Mouse (Mus musculus): ENCODE results near the gene Hebp2.

Hebp2 gene

GRCm38 (mm10) chr10:18507869-18508473, 37.9 kb downstream of the Hebp2 start:
- DNase-seq: no peak

GRCm38 (mm10) chr10:18506501-18506946, 39.4 kb downstream of the Hebp2 start:
- DNase-seq: no peak

GRCm38 (mm10) chr10:18505690-18506089, 40.2 kb downstream of the Hebp2 start:
- DNase-seq: no peak

GRCm38 (mm10) chr10:18501997-18502396, 43.9 kb downstream of the Hebp2 start:
- no peak for DNase-seq

- DNase-seq: no peak
Measured at GRCm38 (mm10) chr10:18497066-18497465, 48.8 kb downstream of the Hebp2 start.

- no peak for DNase-seq
Measured at GRCm38 (mm10) chr10:18494249-18494648, 51.6 kb downstream of the Hebp2 start.

- no peak for DNase-seq
Measured at GRCm38 (mm10) chr10:18493010-18493894, 52.6 kb downstream of the Hebp2 start.

- DNase-seq: no peak
Measured at GRCm38 (mm10) chr10:18491952-18492351, 53.9 kb downstream of the Hebp2 start.

- peak; percentile 18 for DNase-seq
Measured at GRCm38 (mm10) chr10:18489936-18490335, 55.9 kb downstream of the Hebp2 start.
